Mouse (Mus musculus): Measurements from ENCODE around the gene Gbp2. TPM values are rescaled to one million over a fixed set of nuclear protein-coding genes. Genes with fewer than 3 reads are reported as not detected.

Gbp2 gene
- 0.14 TPM for polyA plus RNA-seq (2012; fragmentation: generic; extraction: Trizol)
- long read RNA-seq, experiment 1, result 0 reads
- long read RNA-seq, experiment 2, partial matches to known transcripts, result 0 of 1 reads
- long read RNA-seq, experiment 2, other reads (novel, unspliced or antisense), result 1 of 1 reads

DNA sequence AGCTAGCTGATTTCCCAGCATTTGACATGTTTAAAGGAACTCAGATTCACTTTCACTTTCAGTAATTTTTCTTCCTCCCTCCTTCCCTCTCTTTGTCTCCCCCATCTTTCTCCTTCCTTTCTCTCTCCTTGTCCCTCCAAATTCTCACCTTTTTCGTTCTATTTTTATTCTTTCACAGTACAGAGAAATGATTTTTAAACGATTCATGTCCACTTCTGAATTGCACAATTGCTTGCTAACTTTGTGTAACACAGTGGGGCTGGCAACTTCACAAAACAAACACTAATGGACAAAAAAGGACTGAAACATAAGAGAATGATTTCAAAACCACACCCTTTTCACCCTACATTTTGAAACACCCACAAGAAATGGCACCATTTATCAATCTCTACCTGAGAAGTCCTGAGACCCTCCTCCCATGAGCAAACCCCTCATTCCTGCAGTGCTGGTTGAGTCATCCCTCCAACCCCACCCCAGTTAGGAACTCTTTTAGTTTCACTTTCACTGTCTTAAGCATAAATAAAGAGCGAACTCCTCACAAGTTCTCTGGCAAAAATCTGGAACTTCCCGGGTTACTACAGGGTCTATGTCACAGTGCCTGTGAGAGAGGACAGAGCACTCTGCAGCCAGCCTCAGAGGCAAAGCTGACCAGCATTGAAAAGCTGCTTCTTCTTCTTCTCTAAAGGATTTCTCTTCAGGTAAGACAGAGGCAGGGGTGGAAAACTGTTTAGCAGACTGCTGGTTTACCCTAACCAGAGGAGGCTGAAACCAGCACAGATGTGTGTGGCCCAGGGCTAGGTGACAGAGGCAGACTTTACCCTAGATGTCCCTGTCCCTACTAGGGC is at the start of gene Gbp2:
TSS of gene Gbp2 (plus strand) at position 492 of the 845 bp plus-strand sequence.
- H3K79me2 ChIP-seq (ENCODE audit: control insufficient read depth, insufficient read depth), result no peaks in the 10 kb centered on the region
- H3K4me3 ChIP-seq (ENCODE audit: insufficient read depth, poor library complexity, severe bottlenecking), result peak within 1 kb of the TSS; percentile 27
- TF ChIP-seq MAX (IDR thresholded peaks at IDR 0.05), result no peak
- TF ChIP-seq CEBPB (IDR thresholded peaks at IDR 0.05; ENCODE audit: low read depth), result peak; percentile 96
- peak within 1 kb of the TSS; percentile 45 for H3ac ChIP-seq (ENCODE audit: control insufficient read depth, insufficient read length, low read depth)
- no peaks in the 10 kb centered on the region for H3K79me3 ChIP-seq (ENCODE audit: low read depth)
- H3K36me3 ChIP-seq (ENCODE audit: control insufficient read depth, insufficient read depth), result no peaks in the 10 kb centered on the region
- peaks cover 4% of the 10 kb centered on the region for H3K27me3 ChIP-seq (ENCODE audit: control insufficient read depth, insufficient read depth, insufficient read length)

DNA sequence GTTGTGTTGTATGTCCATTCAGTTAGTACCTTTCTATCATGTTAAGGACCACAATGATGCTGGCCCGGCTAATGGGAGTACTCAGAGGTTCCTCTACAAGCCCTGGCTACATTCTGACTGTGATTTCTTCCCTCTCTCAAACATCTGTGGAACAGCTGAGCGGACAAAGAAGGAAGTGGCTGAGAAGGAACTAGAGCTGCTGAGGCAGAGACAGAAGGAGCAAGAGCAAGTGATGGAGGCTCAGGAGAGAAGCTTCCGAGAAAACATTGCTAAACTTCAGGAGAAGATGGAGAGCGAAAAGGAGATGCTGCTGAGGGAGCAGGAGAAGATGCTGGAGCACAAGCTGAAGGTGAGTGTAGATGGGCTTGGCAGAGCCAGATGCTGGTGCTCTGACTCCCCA is 49.7 kb upstream of the Gbp2 start:
- H3K4me3 ChIP-seq (ENCODE audit: insufficient read depth, poor library complexity, severe bottlenecking), result no peak overlapping the region
- H3K36me3 ChIP-seq (ENCODE audit: control insufficient read depth, insufficient read depth), result no peaks in the 10 kb centered on the region
- no peaks in the 10 kb centered on the region for H3K79me3 ChIP-seq (ENCODE audit: low read depth)
- no peaks in the 10 kb centered on the region for H3K27me3 ChIP-seq (ENCODE audit: control insufficient read depth, insufficient read depth, insufficient read length)
- no peaks in the 10 kb centered on the region for H3K79me2 ChIP-seq (ENCODE audit: control insufficient read depth, insufficient read depth)
- H3ac ChIP-seq (ENCODE audit: control insufficient read depth, insufficient read length, low read depth), result no peak overlapping the region
- TF ChIP-seq FOSL1 (IDR thresholded peaks at IDR 0.05; ENCODE audit: insufficient read depth, low read length, poor library complexity, severe bottlenecking) (no peak), USF1 (IDR thresholded peaks at IDR 0.05; ENCODE audit: low read depth) (no peak), MAX (IDR thresholded peaks at IDR 0.05) (no peak), MYOD1 (IDR thresholded peaks at IDR 0.05; ENCODE audit: control insufficient read depth, insufficient read length, low read depth) (no peak), CTCF (IDR thresholded peaks at IDR 0.05; ENCODE audit: control insufficient read depth, insufficient read depth, insufficient read length) (no peak)

- no peak for TF ChIP-seq MAX (IDR thresholded peaks at IDR 0.05)
- TF ChIP-seq MYOG (IDR thresholded peaks at IDR 0.05; ENCODE audit: control insufficient read depth, extremely low read depth, insufficient read length), result no peak
- no peak for TF ChIP-seq CTCF (IDR thresholded peaks at IDR 0.05; ENCODE audit: control insufficient read depth, insufficient read depth, insufficient read length)
- Histone ChIP-seq H3ac (ENCODE audit: control insufficient read depth, insufficient read length, low read depth) (no peak overlapping the region), H3K36me3 (ENCODE audit: control insufficient read depth, insufficient read depth) (no peaks in the 10 kb centered on the region), H3K79me2 (ENCODE audit: control insufficient read depth, insufficient read depth) (no peaks in the 10 kb centered on the region), H3K4me3 (ENCODE audit: insufficient read depth, poor library complexity, severe bottlenecking) (no peak overlapping the region), H3K79me3 (ENCODE audit: low read depth) (no peaks in the 10 kb centered on the region), H3K27me3 (ENCODE audit: control insufficient read depth, insufficient read depth, insufficient read length) (no peaks in the 10 kb centered on the region)
These were observed 43.3 kb upstream of the Gbp2 start for GRCm38 (mm10) chr3:142577108-142577507.

GRCm38 (mm10) chr3:142578342-142578741 is 42.1 kb upstream of the Gbp2 start:
- H3K4me3 ChIP-seq (ENCODE audit: insufficient read depth, poor library complexity, severe bottlenecking), result no peak overlapping the region
- TF ChIP-seq MYOG (IDR thresholded peaks at IDR 0.05; ENCODE audit: control insufficient read depth, extremely low read depth, insufficient read length), result no peak
- TF ChIP-seq CTCF (IDR thresholded peaks at IDR 0.05; ENCODE audit: control insufficient read depth, insufficient read depth, insufficient read length), result no peak
- no peak for TF ChIP-seq FOSL1 (IDR thresholded peaks at IDR 0.05; ENCODE audit: insufficient read depth, low read length, poor library complexity, severe bottlenecking)
- TF ChIP-seq MAX (IDR thresholded peaks at IDR 0.05), result no peak
- no peak for TF ChIP-seq CEBPB (IDR thresholded peaks at IDR 0.05; ENCODE audit: low read depth)
- no peak for TF ChIP-seq MYOD1 (IDR thresholded peaks at IDR 0.05; ENCODE audit: control insufficient read depth, insufficient read length, low read depth)
- TF ChIP-seq USF1 (IDR thresholded peaks at IDR 0.05; ENCODE audit: low read depth), result no peak
- no peaks in the 10 kb centered on the region for H3K27me3 ChIP-seq (ENCODE audit: control insufficient read depth, insufficient read depth, insufficient read length)
- H3K36me3 ChIP-seq (ENCODE audit: control insufficient read depth, insufficient read depth), result no peaks in the 10 kb centered on the region
- no peak overlapping the region for H3ac ChIP-seq (ENCODE audit: control insufficient read depth, insufficient read length, low read depth)
- H3K79me3 ChIP-seq (ENCODE audit: low read depth), result no peaks in the 10 kb centered on the region
- no peaks in the 10 kb centered on the region for H3K79me2 ChIP-seq (ENCODE audit: control insufficient read depth, insufficient read depth)

DNA sequence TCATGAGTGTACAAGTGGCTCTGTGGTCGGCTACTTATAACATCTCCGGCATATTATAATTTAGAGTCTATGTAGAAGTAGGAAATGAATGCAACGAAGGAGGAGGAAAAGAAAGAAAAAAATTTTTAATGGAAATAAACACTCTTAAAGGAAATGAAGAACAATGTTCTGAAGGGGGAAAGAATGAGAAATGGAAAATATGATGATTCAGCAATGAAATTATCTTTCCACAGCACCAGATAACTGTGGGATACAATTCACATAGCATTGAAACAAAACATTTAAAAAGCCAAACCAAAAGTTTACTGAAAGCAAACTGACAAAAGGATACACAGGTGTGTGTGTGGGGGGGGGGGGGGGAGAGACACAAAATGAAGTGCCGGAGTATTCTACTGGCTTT is 37.3 kb upstream of the Gbp2 start:
- no peaks in the 10 kb centered on the region for H3K27me3 ChIP-seq (ENCODE audit: control insufficient read depth, insufficient read depth, insufficient read length)
- no peak overlapping the region for H3K4me3 ChIP-seq (ENCODE audit: insufficient read depth, poor library complexity, severe bottlenecking)
- no peak overlapping the region for H3ac ChIP-seq (ENCODE audit: control insufficient read depth, insufficient read length, low read depth)
- no peaks in the 10 kb centered on the region for H3K79me2 ChIP-seq (ENCODE audit: control insufficient read depth, insufficient read depth)
- no peaks in the 10 kb centered on the region for H3K36me3 ChIP-seq (ENCODE audit: control insufficient read depth, insufficient read depth)
- TF ChIP-seq MAX (IDR thresholded peaks at IDR 0.05) (no peak), MYOD1 (IDR thresholded peaks at IDR 0.05; ENCODE audit: control insufficient read depth, insufficient read length, low read depth) (no peak), CTCF (IDR thresholded peaks at IDR 0.05; ENCODE audit: control insufficient read depth, insufficient read depth, insufficient read length) (no peak), FOSL1 (IDR thresholded peaks at IDR 0.05; ENCODE audit: insufficient read depth, low read length, poor library complexity, severe bottlenecking) (no peak), CEBPB (IDR thresholded peaks at IDR 0.05; ENCODE audit: low read depth) (no peak)
- no peaks in the 10 kb centered on the region for H3K79me3 ChIP-seq (ENCODE audit: low read depth)

DNA sequence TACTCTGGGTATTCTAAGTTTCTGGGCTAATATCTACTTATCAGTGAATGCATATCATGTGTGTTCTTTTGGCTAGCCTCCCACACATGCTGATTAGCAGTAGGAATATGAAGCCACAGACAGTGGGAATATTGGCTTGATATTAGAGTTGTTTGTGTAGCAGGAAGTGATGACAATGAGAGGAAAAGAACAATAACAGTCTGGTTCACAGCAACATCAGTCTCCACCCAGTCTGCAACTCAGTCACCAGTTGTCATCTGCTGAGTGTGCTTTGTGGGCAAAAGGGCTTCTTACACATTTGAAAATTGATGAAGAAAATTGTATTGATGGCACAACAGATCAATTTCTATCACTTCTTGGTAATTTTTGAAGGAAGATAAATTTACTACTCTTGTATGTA is 33.0 kb upstream of the Gbp2 start:
- H3K79me3 ChIP-seq (ENCODE audit: low read depth), result no peaks in the 10 kb centered on the region
- no peaks in the 10 kb centered on the region for H3K27me3 ChIP-seq (ENCODE audit: control insufficient read depth, insufficient read depth, insufficient read length)
- no peaks in the 10 kb centered on the region for H3K36me3 ChIP-seq (ENCODE audit: control insufficient read depth, insufficient read depth)
- no peak for TF ChIP-seq MYOG (IDR thresholded peaks at IDR 0.05; ENCODE audit: control insufficient read depth, extremely low read depth, insufficient read length)
- no peak for TF ChIP-seq MAX (IDR thresholded peaks at IDR 0.05)
- TF ChIP-seq FOSL1 (IDR thresholded peaks at IDR 0.05; ENCODE audit: insufficient read depth, low read length, poor library complexity, severe bottlenecking), result no peak
- no peak for TF ChIP-seq CTCF (IDR thresholded peaks at IDR 0.05; ENCODE audit: control insufficient read depth, insufficient read depth, insufficient read length)
- TF ChIP-seq MYOD1 (IDR thresholded peaks at IDR 0.05; ENCODE audit: control insufficient read depth, insufficient read length, low read depth), result no peak
- TF ChIP-seq USF1 (IDR thresholded peaks at IDR 0.05; ENCODE audit: low read depth), result no peak
- TF ChIP-seq CEBPB (IDR thresholded peaks at IDR 0.05; ENCODE audit: low read depth), result no peak
- H3K79me2 ChIP-seq (ENCODE audit: control insufficient read depth, insufficient read depth), result no peaks in the 10 kb centered on the region
- H3ac ChIP-seq (ENCODE audit: control insufficient read depth, insufficient read length, low read depth), result no peak overlapping the region
- no peak overlapping the region for H3K4me3 ChIP-seq (ENCODE audit: insufficient read depth, poor library complexity, severe bottlenecking)

All from C2C12 (cell line).